Mouse (Mus musculus) cerebellum, adult 8-10 months (tissue): ENCODE measurements around the gene Setd7.
A peak's percentile ranks its signal among the peaks of the same experiment; 100 is the strongest.

Experiments
- DNase-seq: peaks from one replicate; pipeline ENCODE4 v3.0.0; 2022

The Setd7 gene

GRCm38 (mm10) chr3:51559594-51560450 is 857 bp downstream of the Setd7 start:
- DNase-seq: peak; percentile 75

- no peak for DNase-seq
Measured at GRCm38 (mm10) chr3:51555583-51555982, 5.1 kb downstream of the Setd7 start.

GRCm38 (mm10) chr3:51554836-51555235 is 5.8 kb downstream of the Setd7 start:
- no peak for DNase-seq

DNA sequence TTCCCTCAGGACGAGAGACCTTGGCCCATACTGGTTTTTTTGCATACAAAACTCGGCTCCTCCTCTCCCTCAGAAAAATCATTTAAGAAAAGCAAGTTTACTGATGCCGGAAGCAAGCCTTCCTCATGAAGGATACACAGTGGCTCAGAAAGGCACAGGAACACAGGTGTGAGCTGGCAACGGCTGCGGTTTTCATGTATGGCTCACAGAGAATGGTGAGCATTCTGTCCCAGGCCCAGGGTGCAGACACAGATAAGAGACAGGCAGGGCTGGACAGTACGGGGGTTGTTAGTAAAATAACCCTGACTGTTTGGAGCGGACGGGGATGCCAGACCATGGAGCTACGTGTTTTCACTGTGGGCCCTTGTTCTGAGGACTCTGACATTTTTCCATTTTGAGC is 6.6 kb downstream of the Setd7 start:
- no peak for DNase-seq

GRCm38 (mm10) chr3:51553497-51553875 is 7.2 kb downstream of the Setd7 start:
- peak; percentile 70 for DNase-seq

DNA sequence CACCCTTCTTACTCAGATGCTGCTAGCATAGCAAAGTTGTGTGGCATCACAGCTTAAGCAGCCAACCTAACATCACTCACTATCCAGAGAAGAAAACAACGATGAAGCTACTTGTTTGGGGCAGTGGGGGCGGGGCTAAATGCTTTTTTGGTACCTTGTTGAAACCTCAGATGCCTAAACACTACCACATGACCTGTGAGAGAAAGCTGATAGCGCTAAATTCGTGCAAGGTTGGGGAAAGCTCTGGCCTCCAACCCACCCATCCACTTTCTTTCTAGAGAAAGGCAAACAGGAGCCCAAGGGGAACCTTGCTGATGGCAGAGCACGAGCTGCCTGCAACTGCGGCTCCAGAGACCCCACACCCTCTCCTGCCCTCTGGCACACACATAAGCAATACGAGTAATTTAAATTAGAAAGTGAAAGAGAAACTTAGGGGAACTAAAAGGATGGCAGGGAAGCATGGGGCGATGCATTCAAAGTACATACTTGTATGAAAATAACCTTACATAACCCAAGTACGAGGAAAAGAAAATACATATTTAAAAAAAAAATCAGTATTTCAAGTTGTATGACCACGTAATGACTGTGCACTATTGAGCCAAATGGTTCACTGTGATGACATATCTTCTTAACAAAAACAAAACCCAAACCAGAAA is 7.7 kb downstream of the Setd7 start:
- DNase-seq: no peak

DNA sequence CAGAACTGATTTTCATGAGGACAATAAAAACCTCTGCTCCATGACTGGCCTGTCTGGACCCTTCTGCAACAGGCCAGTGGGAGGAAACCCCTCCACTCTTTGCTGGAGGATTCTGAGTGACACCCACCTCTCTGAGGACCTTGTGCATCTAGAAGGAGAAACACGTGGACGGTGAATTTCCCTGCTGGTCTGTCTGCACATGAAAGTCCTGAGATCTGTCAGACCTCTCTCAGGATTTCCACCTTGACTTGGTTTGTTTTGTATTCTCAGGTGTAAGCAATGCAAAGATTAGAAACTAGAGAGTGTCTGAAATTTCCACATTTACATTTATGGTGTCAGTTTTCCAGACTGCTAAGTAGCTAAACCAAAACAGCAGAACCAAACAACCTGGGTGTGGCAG is 8.5 kb downstream of the Setd7 start:
- DNase-seq: no peak

- DNase-seq: no peak
Measured at GRCm38 (mm10) chr3:51548987-51549579, 11.6 kb downstream of the Setd7 start.

DNA sequence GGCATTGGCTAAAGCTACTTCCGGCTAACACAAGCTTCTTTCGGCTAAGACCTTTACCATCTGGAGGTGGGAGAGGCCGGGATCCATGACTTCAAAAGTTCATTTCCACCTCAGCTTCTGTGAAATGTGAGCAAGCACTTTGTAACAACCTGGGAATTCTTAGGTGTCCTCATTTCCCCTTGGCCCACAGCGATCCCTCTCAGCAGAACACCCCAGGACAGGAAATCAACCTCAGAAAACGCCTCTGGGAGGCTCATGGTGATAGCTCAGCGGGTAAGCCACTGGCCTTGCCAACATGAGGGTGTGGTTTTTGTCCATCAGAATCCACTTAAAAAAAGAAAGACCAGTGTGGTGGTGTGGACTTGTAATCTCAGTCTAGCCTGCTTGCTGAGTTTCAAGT is 13.1 kb downstream of the Setd7 start:
- DNase-seq: no peak

- DNase-seq: no peak
Measured at GRCm38 (mm10) chr3:51544442-51545128, 16.1 kb downstream of the Setd7 start.

- DNase-seq: no peak
Measured at GRCm38 (mm10) chr3:51540659-51541058, 20.0 kb downstream of the Setd7 start.

- peak; percentile 75 for DNase-seq
Measured at GRCm38 (mm10) chr3:51539567-51540408, 20.9 kb downstream of the Setd7 start.

DNA sequence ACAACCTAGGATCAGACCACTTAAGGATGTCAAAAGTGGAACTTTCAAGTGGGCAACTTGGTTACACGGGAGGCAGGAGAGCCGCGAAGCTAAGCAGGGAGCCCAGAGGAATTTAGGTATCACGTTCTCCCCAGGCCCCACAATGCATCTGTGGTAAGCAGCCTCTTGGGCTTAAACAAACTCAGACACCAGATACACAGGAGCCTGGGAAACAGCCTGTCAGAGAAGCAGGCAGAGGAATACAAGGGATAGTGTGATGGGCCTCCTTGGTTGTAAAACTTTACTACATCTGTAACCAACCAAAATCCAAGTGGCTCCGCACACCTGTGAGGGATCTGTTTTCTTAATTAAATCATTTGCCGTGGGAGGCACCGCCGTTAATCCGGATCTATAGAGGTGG is 26.7 kb downstream of the Setd7 start:
- DNase-seq: no peak

DNA sequence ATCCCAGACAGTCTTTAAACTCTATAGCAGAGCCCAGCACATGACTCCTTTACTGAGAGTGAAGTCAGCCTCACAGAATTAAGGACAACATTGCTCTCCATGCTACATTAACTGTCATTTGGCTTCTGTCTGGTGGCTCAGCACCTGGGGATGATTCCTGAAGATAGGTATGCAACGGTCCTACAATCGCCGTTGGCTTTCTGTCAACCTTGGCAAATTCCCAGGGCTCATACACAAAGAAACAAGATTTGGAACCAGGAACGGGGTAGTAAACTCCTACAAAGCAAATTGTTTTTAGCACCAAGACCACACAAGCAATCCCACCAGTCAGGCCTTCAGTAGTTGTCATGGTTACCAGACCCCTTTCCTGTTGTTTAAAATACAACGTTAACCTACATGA is 27.1 kb downstream of the Setd7 start:
- DNase-seq: no peak

- no peak for DNase-seq
Measured at GRCm38 (mm10) chr3:51532282-51532620, 28.4 kb downstream of the Setd7 start.

DNA sequence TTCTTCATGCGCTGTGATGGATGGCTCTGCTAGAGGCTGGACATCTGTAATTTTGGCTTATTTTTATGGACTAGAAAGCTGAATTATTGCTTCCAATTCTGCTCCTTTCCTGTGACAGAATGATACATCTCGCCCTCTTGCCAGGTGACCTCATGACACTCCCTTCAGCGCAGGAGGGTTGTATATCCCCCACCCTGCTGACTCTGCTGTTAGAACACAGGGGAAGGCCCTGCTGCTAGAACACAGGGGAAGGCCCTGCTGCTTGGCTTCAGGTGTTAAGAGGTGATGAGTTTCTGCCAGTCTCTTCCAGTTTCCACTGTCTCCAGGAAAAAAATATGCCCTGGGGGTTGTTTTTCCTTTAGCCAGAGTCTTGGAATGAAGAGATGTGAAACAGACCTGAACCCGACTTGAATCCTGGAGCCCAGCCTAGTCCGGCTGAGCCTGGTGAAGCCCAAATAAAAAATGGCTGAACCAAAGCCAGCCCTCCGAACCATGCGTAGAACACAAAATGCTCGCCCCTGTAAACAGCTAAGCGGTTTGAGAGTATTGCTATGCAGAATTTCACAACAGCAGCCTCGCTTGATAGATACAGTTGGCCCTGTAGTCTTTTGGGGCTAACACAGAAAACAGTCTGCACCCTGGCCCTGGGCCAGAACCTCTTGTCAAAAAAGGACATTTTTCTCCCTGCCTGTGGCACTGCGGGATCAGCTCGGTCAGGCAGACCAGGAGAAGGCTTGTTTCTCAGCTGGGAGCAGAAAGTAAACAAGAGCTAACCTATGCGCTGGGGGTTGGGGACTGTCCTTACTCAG is 29.0 kb downstream of the Setd7 start:
- peak; percentile 88 for DNase-seq

GRCm38 (mm10) chr3:51526891-51527290 is 33.8 kb downstream of the Setd7 start:
- no peak for DNase-seq

- DNase-seq: peak; percentile 50
Measured at GRCm38 (mm10) chr3:51525186-51525785, 35.4 kb downstream of the Setd7 start.

DNA sequence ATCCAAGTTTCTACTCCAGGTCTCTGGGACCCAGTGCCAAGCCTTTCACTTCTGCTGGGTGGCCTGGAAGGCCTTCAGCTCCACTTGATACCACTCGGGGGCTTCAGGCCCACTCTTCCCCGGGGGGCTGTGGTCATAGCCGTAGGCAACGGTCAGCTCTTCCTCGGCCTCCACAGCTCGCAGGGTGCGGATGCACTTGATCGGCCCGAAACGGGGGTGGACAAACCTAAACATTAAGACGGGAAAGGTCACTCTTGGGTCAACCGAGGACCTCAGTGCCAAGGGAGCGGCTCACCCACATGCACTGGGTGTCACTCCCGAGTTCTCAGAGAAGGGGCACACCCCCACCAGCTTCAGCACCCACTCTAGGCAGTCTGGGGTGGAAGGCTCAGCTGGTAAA is 39.4 kb downstream of the Setd7 start:
- DNase-seq: no peak

- no peak for DNase-seq
Measured at GRCm38 (mm10) chr3:51518763-51519121, 41.9 kb downstream of the Setd7 start.
